Mouse (Mus musculus): ENCODE data around the gene Kif3c.

Kif3c gene

GRCm38 (mm10) chr12:3364508-3365448 is at the start of gene Kif3c:
TSS of gene Kif3c (plus strand) at chr12:3365132.
- peak; percentile 71 for DNase-seq (ENCODE audit: low read depth, low spot score)

GRCm38 (mm10) chr12:3316083-3316482 is 48.8 kb upstream of the Kif3c start:
- no peak for DNase-seq (ENCODE audit: low read depth, low spot score)

- no peak for DNase-seq (ENCODE audit: low read depth, low spot score)
These were observed 48.0 kb upstream of the Kif3c start for GRCm38 (mm10) chr12:3316937-3317336.

DNA sequence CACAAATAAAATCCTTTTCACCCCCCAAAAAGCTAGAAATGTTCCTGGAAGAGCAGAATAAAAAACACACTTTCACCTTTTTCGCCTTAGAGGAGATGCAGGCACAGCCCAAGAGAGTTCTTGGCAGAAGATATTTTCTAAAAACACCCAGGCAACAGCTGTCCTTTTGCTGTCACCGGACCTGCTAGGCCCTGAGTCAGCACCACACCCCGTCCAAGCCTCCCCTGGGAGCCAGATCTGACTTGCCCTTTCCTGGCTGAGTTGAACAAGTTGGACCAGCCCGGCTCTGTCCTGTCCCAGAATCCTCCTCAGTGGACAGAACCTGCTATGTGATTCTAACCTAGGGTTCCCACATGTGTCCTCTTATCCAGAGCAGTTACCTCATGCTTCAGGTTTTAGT is 45.6 kb upstream of the Kif3c start:
- peak; percentile 78 for DNase-seq (ENCODE audit: low read depth, low spot score)

DNA sequence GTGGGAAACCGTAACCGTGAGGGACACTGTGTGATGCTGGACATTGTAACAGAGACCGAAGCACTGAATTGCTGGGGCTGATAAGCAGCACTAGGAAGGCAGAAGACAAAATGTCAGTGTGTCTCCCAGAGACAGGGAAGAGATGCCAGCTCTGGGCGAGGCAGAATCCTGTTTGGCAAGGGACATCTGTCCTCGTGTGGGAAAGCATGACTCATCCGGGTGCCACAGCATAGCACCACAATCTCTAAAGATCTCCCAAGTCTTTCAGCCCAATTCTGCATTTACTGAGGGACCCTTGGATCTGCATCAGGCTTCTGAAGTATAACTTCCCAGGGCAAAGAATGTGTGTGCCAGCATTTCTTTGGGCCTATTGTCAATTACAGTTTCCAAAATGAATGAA is 41.7 kb upstream of the Kif3c start:
- peak; percentile 60 for DNase-seq (ENCODE audit: low read depth, low spot score)

- no peak for DNase-seq (ENCODE audit: low read depth, low spot score)
These were observed 39.7 kb upstream of the Kif3c start for GRCm38 (mm10) chr12:3325232-3325631.

- no peak for DNase-seq (ENCODE audit: low read depth, low spot score)
These were observed 35.3 kb upstream of the Kif3c start for GRCm38 (mm10) chr12:3329677-3330076.

- no peak for DNase-seq (ENCODE audit: low read depth, low spot score)
These were observed 26.0 kb upstream of the Kif3c start for GRCm38 (mm10) chr12:3338931-3339330.

DNA sequence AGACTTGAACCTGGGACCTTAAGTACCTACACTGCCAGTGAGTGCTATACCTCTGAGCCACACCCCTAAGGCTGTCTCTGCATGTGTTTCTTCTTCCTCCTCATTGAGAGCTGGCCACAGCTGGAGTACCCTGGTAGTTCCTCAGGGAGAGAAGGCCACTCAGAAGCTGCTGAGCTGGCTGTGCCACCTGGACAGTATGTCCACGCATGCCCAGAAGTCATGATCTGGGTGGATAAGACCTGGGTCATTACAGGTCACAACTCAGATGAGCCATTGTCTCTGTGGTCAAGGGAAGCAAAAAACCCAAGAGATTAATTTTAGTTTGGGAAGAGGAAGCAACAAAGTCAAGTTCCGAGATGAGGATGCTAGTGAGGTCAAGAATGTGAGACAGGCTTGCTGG is 20.8 kb upstream of the Kif3c start:
- no peak for DNase-seq (ENCODE audit: low read depth, low spot score)

DNA sequence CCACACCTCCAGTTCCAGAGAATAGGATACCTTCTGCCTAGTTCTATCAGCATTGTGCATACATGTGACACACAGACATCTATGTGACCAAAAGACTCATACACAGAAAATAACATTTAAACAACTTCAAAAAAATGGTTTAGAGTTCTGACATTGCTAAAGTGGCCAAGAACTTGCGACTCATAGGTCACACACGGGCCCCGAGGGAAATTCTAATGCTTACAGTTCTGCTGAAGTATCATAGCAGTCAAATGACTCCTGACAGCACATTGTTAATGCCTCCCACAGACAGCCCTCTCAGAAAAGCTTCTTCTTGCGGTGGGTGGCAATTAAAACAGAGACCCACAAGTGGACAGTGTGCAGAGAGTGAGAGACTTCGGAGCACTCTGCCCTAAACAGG is 19.9 kb upstream of the Kif3c start:
- peak; percentile 90 for DNase-seq (ENCODE audit: low read depth, low spot score)

- DNase-seq (ENCODE audit: low read depth, low spot score), result no peak
These were observed 17.2 kb upstream of the Kif3c start for GRCm38 (mm10) chr12:3347682-3348081.

GRCm38 (mm10) chr12:3349387-3349786 is 15.5 kb upstream of the Kif3c start:
- peak; percentile 98 for DNase-seq (ENCODE audit: low read depth, low spot score)

GRCm38 (mm10) chr12:3350136-3350535 is 14.8 kb upstream of the Kif3c start:
- DNase-seq (ENCODE audit: low read depth, low spot score), result peak; percentile 82

DNA sequence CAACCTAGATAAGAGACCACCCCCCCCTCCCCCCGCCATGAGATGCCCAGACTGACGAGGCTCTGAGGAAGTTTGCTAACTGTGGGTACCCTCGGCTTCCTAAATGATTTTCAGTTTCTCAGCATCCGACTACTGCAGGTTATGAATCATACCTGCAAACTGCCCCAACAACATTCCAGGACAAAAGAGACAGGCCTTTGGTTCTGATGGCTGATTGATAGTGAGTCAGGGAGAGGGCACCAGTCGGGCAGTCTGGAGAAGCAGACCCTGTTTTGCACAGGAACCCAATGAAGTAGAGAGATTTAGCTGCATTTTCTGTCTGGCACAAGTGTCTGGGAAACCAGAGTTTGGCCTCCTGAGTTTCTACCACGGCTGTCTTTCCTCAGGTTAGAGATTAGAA is 12.7 kb upstream of the Kif3c start:
- DNase-seq (ENCODE audit: low read depth, low spot score), result peak; percentile 55

GRCm38 (mm10) chr12:3355068-3355467 is 9.9 kb upstream of the Kif3c start:
- DNase-seq (ENCODE audit: low read depth, low spot score), result no peak

DNA sequence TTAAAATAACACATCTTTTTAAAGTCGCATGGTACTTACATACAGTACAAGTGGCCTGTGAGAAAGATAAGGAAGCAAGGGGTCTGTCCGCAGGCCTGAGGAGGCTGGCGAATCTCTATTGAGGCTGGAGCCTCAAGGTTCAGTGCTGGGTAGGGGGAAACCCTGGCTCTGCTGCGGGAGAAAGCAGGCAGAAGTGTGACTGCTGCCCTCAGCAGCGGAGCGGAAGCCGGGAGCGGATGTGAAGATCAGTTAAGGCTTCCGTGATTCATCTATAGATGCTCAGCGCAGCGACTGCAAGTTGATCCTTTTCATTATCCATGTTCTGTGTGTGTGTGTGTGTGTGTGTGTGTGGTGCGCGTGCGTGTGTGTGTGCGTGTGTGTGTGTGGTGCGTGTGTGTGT is 8.1 kb upstream of the Kif3c start:
- DNase-seq (ENCODE audit: low read depth, low spot score), result no peak

DNA sequence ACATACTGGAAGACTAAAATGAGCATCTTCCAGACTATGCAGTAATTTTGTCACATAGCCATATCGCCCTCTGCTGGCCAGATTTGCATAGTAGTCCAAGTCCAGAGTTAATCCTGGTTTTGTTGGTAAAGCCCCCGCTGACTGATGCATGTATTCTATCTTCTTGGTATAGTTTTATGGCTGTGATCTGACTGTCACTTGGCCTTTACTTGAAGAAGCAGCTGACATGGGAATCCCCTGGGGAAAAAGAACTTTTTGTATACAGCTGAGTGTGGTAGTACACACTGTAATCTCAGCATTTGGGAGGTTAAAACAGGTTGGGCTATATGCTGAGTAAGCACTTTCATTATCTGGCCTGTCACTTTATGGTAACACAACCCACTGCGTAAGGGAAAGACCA is 5.6 kb upstream of the Kif3c start:
- DNase-seq (ENCODE audit: low read depth, low spot score), result peak; percentile 91

GRCm38 (mm10) chr12:3360043-3360442 is 4.9 kb upstream of the Kif3c start:
- DNase-seq (ENCODE audit: low read depth, low spot score), result no peak

GRCm38 (mm10) chr12:3364076-3364475 is 856 bp upstream of the Kif3c start:
- DNase-seq (ENCODE audit: low read depth, low spot score), result no peak

GRCm38 (mm10) chr12:3365449-3366189 is 687 bp downstream of the Kif3c start:
- DNase-seq (ENCODE audit: low read depth, low spot score), result no peak

DNA sequence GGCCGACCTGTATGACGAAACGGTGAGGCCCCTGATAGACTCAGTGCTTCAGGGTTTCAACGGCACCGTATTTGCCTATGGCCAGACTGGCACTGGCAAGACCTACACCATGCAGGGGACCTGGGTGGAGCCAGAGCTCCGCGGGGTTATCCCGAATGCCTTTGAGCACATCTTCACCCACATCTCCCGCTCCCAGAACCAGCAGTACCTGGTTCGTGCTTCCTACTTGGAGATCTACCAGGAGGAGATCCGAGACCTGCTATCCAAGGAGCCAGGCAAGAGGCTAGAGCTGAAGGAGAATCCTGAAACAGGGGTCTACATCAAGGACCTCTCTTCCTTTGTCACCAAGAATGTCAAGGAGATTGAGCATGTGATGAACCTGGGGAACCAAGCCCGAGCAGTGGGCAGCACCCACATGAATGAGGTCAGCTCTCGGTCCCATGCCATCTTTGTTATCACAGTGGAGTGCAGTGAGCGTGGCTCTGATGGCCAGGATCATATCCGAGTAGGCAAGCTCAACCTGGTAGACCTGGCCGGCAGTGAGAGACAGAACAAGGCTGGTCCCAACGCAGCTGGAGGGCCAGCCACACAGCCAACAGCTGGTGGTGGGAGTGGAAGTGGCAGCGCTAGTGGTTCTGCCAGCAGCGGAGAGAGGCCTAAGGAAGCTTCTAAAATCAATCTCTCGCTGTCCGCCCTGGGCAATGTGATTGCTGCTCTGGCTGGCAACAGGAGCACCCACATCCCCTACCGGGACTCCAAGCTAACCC is 1.4 kb downstream of the Kif3c start:
- DNase-seq (ENCODE audit: low read depth, low spot score), result no peak

GRCm38 (mm10) chr12:3366957-3367260 is 2.0 kb downstream of the Kif3c start:
- DNase-seq (ENCODE audit: low read depth, low spot score), result no peak
